ENCODE assay signal across 8 mouse cellular contexts in genomic region chr7:79660291-79661150, GRCm38 (mm10). TPM values are rescaled to one million over a fixed set of nuclear protein-coding genes. Genes with fewer than 3 reads are reported as not detected.
DNase-seq lines count a peak whose midpoint lies in the region; ATAC-seq and TF ChIP-seq lines count a peak whose summit lies in the region.

No protein-coding gene starts in this region.

- H3K27me3 ChIP-seq in cerebellum, adult 2 months (ENCODE audit: control insufficient read depth, insufficient read depth, low read length), result no peaks in the 10 kb centered on the region
- H3K27me3 ChIP-seq in testis, adult 2 months (ENCODE audit: control insufficient read depth, insufficient read depth, low read length), result no peaks in the 10 kb centered on the region
- 0 out of 2 replicates have a peak, but pooled peaks cover 4% of the 10 kb centered on the region for H3K27me3 ChIP-seq in hindbrain, embryonic 13.5 days
- no peaks in the 10 kb centered on the region for H3K27me3 ChIP-seq in midbrain, embryonic 12.5 days

- TF ChIP-seq CTCF in cerebellum, adult 2 months (IDR thresholded peaks at IDR 0.05; ENCODE audit: borderline replicate concordance, insufficient read depth, low read depth, low read length), result no peak
- TF ChIP-seq CTCF in testis, adult 2 months (IDR thresholded peaks at IDR 0.05; ENCODE audit: control insufficient read depth, insufficient read depth, insufficient replicate concordance, low read depth, low read length), result no peak

- H3K36me3 ChIP-seq in testis, adult 2 months (ENCODE audit: control insufficient read depth, insufficient read depth, low read length), result no peaks in the 10 kb centered on the region
- H3K36me3 ChIP-seq in hindbrain, embryonic 13.5 days, result no peaks in the 10 kb centered on the region
- H3K36me3 ChIP-seq in midbrain, embryonic 12.5 days, result peaks cover under 1% of the 10 kb centered on the region; the same call in 1 of the 2 replicates

- H3K4me2 ChIP-seq in hindbrain, embryonic 13.5 days, result peak overlapping the region; percentile 99
- H3K4me2 ChIP-seq in midbrain, embryonic 12.5 days (replicated peaks), result peak overlapping the region; percentile 98

- WGBS in cerebellum, adult 2 months, result under 1% methylated on average over 73 of the region's 73 CpGs
- under 1% methylated on average over 69 of the region's 73 CpGs for WGBS in hindbrain, embryonic 13.5 days
- WGBS in midbrain, embryonic 12.5 days, result 1% methylated on average over 73 of the region's 73 CpGs

- ATAC-seq in hindbrain, embryonic 13.5 days (ENCODE audit: low FRiP score), result peak; percentile 65
- ATAC-seq in midbrain, embryonic 12.5 days (ENCODE audit: low FRiP score, low read depth), result peak; percentile 17; the same call in 1 of the 2 replicates

- H3K27ac ChIP-seq in cerebellum, adult 2 months (ENCODE audit: insufficient read depth, low read length), result no peak overlapping the region
- H3K27ac ChIP-seq in testis, adult 2 months (ENCODE audit: control insufficient read depth, insufficient read depth, low read depth, low read length), result peak overlapping the region; percentile 76
- H3K27ac ChIP-seq in hindbrain, embryonic 13.5 days, result no peak overlapping the region
- H3K27ac ChIP-seq in midbrain, embryonic 12.5 days (replicated peaks), result 0 out of 2 replicates have a peak overlapping the region, but pooled peaks have one; percentile 35

- H3K4me3 ChIP-seq in cerebellum, adult 2 months (replicated peaks; ENCODE audit: insufficient read depth, low read depth, low read length), result peak overlapping the region; percentile 60
- H3K4me3 ChIP-seq in testis, adult 2 months (ENCODE audit: control insufficient read depth, low read depth, low read length), result peak overlapping the region; percentile 94
- peak overlapping the region; percentile 72 for H3K4me3 ChIP-seq in hindbrain, embryonic 13.5 days
- H3K4me3 ChIP-seq in midbrain, embryonic 12.5 days, result peak overlapping the region; percentile 93

- H3K4me1 ChIP-seq in cerebellum, adult 2 months (ENCODE audit: control insufficient read depth, insufficient read depth, low read length), result 0 out of 2 replicates have a peak, but pooled peaks cover 6% of the 10 kb centered on the region
- H3K4me1 ChIP-seq in testis, adult 2 months (ENCODE audit: control insufficient read depth, insufficient read depth, low read length), result peaks cover 9% of the 10 kb centered on the region
- H3K4me1 ChIP-seq in hindbrain, embryonic 13.5 days (replicated peaks), result peaks cover 34% of the 10 kb centered on the region
- H3K4me1 ChIP-seq in midbrain, embryonic 12.5 days, result peaks cover 38% of the 10 kb centered on the region

- TF ChIP-seq POLR2A in cerebellum, adult 2 months (IDR thresholded peaks at IDR 0.05; ENCODE audit: borderline replicate concordance, insufficient read depth, low read length), result no peak
- no peak; the same call in 1 of the 2 replicates for TF ChIP-seq POLR2A in testis, adult 2 months (IDR thresholded peaks at IDR 0.05; ENCODE audit: control insufficient read depth, low read depth, low read length)

- DNase-seq in cerebellum, adult 2 months, result no peak
- DNase-seq in cerebellum, postnatal 14 days, result no peak
- DNase-seq in testis, postnatal 14 days (ENCODE audit: low spot score), result no peak
- no peak for DNase-seq in retina, postnatal 1 day
- DNase-seq in left cerebral cortex, adult 9 months (ENCODE audit: low spot score in 2 of 2), result no peak

- peak overlapping the region; percentile 74 for H3K9ac ChIP-seq in hindbrain, embryonic 13.5 days
- peak overlapping the region; percentile 84 for H3K9ac ChIP-seq in midbrain, embryonic 12.5 days (replicated peaks)

- H3K9me3 ChIP-seq in hindbrain, embryonic 13.5 days, result no peaks in the 10 kb centered on the region
- no peaks in the 10 kb centered on the region for H3K9me3 ChIP-seq in midbrain, embryonic 12.5 days

RNA-seq across cellular contexts. Expression of gene Ticrr, which starts 0.5 kb away (rescaled TPM):
- polyA plus RNA-seq in cerebellum, adult 2 months (2012; rRNA removed), result 0.05 and 0.10 TPM in 2 replicates
- polyA plus RNA-seq in testis, adult 2 months (2012; rRNA removed), result 1.8 and 1.9 TPM in 2 replicates
- 2.2 and 2.6 TPM in 2 replicates for polyA plus RNA-seq in hindbrain, embryonic 13.5 days (2015; fragmentation: Nextera tagmentation; extraction: Ambion mirVana)
- 14.4 and 15.0 TPM in 2 replicates for polyA plus RNA-seq in midbrain, embryonic 12.5 days (2016; fragmentation: Nextera tagmentation; extraction: Ambion mirVana)

RNA-seq across cellular contexts. Expression of gene Rhcg, which starts 43.1 kb away (rescaled TPM):
- polyA plus RNA-seq in cerebellum, adult 2 months (2012; rRNA removed), result 0.13 and 0.19 TPM in 2 replicates
- 43.5 and 44.2 TPM in 2 replicates for polyA plus RNA-seq in testis, adult 2 months (2012; rRNA removed)
- 4.8 and 5.2 TPM in 2 replicates for polyA plus RNA-seq in hindbrain, embryonic 13.5 days (2015; fragmentation: Nextera tagmentation; extraction: Ambion mirVana)
- 1.5 and 2.2 TPM in 2 replicates for polyA plus RNA-seq in midbrain, embryonic 12.5 days (2016; fragmentation: Nextera tagmentation; extraction: Ambion mirVana)

RNA-seq across cellular contexts. Expression of gene Kif7, which starts 55.0 kb away (rescaled TPM):
- polyA plus RNA-seq in cerebellum, adult 2 months (2012; rRNA removed), result 1.4 TPM in 2 replicates
- polyA plus RNA-seq in testis, adult 2 months (2012; rRNA removed), result 1.2 and 1.3 TPM in 2 replicates
- polyA plus RNA-seq in hindbrain, embryonic 13.5 days (2015; fragmentation: Nextera tagmentation; extraction: Ambion mirVana), result 1.7 and 2.2 TPM in 2 replicates
- 7.2 and 7.5 TPM in 2 replicates for polyA plus RNA-seq in midbrain, embryonic 12.5 days (2016; fragmentation: Nextera tagmentation; extraction: Ambion mirVana)

Comparison
In these comparisons a context has a peak if more than half of its experiments do, and no peak if none do; other contexts are left out.
1. H3K27ac ChIP-seq: peak in testis, adult 2 months (single experiment) and midbrain, embryonic 12.5 days (single experiment); none in cerebellum, adult 2 months (single experiment) and hindbrain, embryonic 13.5 days (single experiment).
2. Peak in every context shown above with its lines, with median percentiles within 50 percentile points of each other: H3K4me3 ChIP-seq.